Mouse (Mus musculus) neural tube, embryonic 15.5 days (tissue): ENCODE measurements around the gene Nfatc2. TPM values are rescaled to one million over a fixed set of nuclear protein-coding genes. Genes with fewer than 3 reads are reported as not detected.

Experiments used
- ATAC-seq: fragments of 200-750 bp; cut with Nextera tagmentation; 2 replicates; pipeline ENCODE4 v1.8.0; 2017; ENCODE audit warnings: mild to moderate bottlenecking, moderate TSS enrichment, moderate library complexity; ENCODE audit not compliant: low FRiP score
- H3K27ac ChIP-seq: fragments of 300-500 bp; sonication (generic); replicated peaks from 2 replicates; pipeline ENCODE4 v1.5.1; 2015; ENCODE audit warnings: mild to moderate bottlenecking, inconsistent platforms
- H3K27me3 ChIP-seq: fragments of 300-500 bp; sonication (generic); replicated peaks from 2 replicates; pipeline ENCODE4 v1.6.1; 2015; ENCODE audit warnings: inconsistent platforms
- H3K36me3 ChIP-seq: fragments of 300-500 bp; sonication (generic); 2 replicates; pipeline ENCODE4 v1.6.1; 2015; ENCODE audit warnings: inconsistent platforms
- H3K4me1 ChIP-seq: fragments of 300-500 bp; sonication (generic); 2 replicates; pipeline ENCODE4 v1.6.1; 2015; ENCODE audit warnings: inconsistent platforms
- H3K4me2 ChIP-seq: fragments of 300-500 bp; sonication (generic); 2 replicates; pipeline ENCODE4 v1.6.1; 2015; ENCODE audit warnings: inconsistent platforms, mild to moderate bottlenecking, moderate library complexity
- H3K4me3 ChIP-seq: fragments of 300-500 bp; sonication (generic); replicated peaks from 2 replicates; pipeline ENCODE4 v1.5.1; 2015; ENCODE audit warnings: mild to moderate bottlenecking, inconsistent platforms
- H3K9ac ChIP-seq: fragments of 300-500 bp; sonication (generic); replicated peaks from 2 replicates; pipeline ENCODE4 v1.6.1; 2015; ENCODE audit warnings: mild to moderate bottlenecking, inconsistent platforms
- H3K9me3 ChIP-seq: fragments of 300-500 bp; sonication (generic); replicated peaks from 2 replicates; pipeline ENCODE4 v1.6.1; 2016; ENCODE audit warnings: inconsistent platforms
- WGBS: fragments of 180-500 bp; shearing (Covaris S2); methylation state at CpG from one replicate; pipeline ENCODE4 v1.1.7; 2015; ENCODE audit warnings: mixed read lengths; 5-methylcytosine and 5-hydroxymethylcytosine counted together
- polyA plus RNA-seq: library from polyadenylated mRNA; unstranded; fragments of >200 nt; fragmentation: Nextera tagmentation; extraction: Ambion mirVana; gene quantifications from 2 replicates; pipeline ENCODE4 v1.2.1, GENCODE M21; 2015

Nfatc2 gene
- polyA plus RNA-seq, 1 experiment from 2014 or later, result 4.8 TPM

DNA sequence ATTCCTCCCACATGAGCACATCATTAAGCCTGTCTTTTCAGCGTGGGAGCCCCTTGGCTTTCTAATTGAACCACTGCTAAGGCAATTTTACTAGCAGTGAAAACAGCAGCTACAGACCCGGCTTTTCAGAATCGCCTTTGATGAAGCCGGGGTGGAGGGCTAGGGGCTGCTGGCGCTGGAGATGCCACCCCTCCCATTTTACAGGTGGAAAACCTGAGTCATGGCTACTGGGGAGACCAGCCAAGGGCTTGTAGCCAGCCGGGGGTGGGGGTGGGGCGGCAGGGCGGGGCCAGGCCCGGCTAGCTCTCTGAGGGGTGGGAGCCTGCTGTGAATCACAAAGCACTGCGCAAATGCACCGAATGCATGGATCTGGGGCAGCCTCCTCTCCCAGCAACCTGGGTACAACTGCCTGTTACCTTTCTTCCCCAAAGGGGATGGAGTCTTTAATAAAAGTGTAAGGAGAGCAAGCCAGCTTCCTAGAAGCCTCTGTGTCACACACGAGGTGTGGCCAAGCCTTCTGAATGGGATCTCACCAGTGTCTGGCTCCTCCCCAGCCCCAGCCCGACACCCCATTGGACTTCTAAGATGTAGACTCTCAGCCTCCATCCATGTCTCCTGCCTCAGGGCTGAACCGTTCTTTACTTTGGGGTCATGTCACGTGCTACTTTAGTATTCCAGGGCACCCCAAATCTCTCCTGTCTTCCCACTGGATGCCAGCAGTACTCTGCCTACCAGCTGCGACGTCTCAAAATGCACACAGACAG is 75.9 kb downstream of the Nfatc2 start:
- Histone ChIP-seq H3K27ac (peak overlapping the region; percentile 60), H3K4me2 (peak overlapping the region; percentile 56), H3K9me3 (no peaks in the 10 kb centered on the region), H3K4me1 (peaks cover 16% of the 10 kb centered on the region), H3K9ac (peak overlapping the region; percentile 14), H3K36me3 (no peaks in the 10 kb centered on the region), H3K27me3 (peaks cover 13% of the 10 kb centered on the region), H3K4me3 (peak overlapping the region; percentile 20)
- 10% methylated on average over 17 of the region's 17 CpGs for WGBS
- peak; percentile 54 for ATAC-seq

DNA sequence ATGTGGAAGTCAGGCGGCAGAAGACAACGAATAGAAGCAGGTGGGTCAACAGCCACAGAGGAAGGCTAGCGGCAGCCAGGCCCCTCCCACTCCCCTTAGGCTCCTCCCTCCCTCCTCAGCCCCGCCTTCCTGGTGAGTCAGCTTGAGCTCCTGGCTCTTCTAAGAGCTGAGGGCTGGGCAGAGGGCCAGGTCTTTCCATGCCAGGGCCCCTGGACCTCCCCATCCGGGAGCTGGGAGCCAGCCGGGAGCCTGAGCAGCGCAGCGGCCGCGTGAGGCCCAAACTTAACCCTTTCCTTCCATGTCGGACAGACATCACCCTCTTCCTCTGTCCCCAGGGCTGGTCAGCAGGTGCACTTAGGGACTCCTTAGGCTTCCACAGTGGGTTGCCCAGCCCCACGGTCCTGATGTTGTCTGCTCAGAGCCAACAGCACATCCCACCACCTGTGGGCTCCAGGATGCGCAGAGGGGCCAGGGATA is 76.5 kb downstream of the Nfatc2 start:
- Histone ChIP-seq H3K4me3 (peak overlapping the region; percentile 20), H3K27me3 (peaks cover 13% of the 10 kb centered on the region), H3K9ac (peak overlapping the region; percentile 14), H3K27ac (peak overlapping the region; percentile 60), H3K9me3 (no peaks in the 10 kb centered on the region), H3K36me3 (no peaks in the 10 kb centered on the region), H3K4me1 (peaks cover 16% of the 10 kb centered on the region), H3K4me2 (peak overlapping the region; percentile 56)
- peak; percentile 86 for ATAC-seq
- WGBS, result 2% methylated on average over 13 of the region's 13 CpGs

- no peaks in the 10 kb centered on the region for H3K36me3 ChIP-seq
- H3K4me1 ChIP-seq, result peaks cover 16% of the 10 kb centered on the region
- H3K4me2 ChIP-seq, result no peak overlapping the region
- H3K9me3 ChIP-seq, result no peaks in the 10 kb centered on the region
- no peak overlapping the region for H3K9ac ChIP-seq
- no peak overlapping the region for H3K4me3 ChIP-seq
- H3K27ac ChIP-seq, result no peak overlapping the region
- peaks cover 13% of the 10 kb centered on the region for H3K27me3 ChIP-seq
- ATAC-seq, result no peak
- WGBS, result 83% methylated on average over 3 of the region's 3 CpGs
Measured at GRCm38 (mm10) chr2:168522247-168522646, 79.2 kb downstream of the Nfatc2 start.

GRCm38 (mm10) chr2:168520771-168521170 is 80.7 kb downstream of the Nfatc2 start:
- ATAC-seq, result no peak
- Histone ChIP-seq H3K4me3 (no peak overlapping the region), H3K36me3 (no peaks in the 10 kb centered on the region), H3K9ac (no peak overlapping the region), H3K4me1 (peaks cover 10% of the 10 kb centered on the region), H3K9me3 (no peaks in the 10 kb centered on the region), H3K4me2 (no peak overlapping the region), H3K27me3 (peaks cover 2% of the 10 kb centered on the region; the same call in 1 of the 2 replicates), H3K27ac (no peak overlapping the region)
- WGBS, result 92% methylated on average over 7 of the region's 7 CpGs

GRCm38 (mm10) chr2:168519589-168519988 is 81.9 kb downstream of the Nfatc2 start:
- no peaks in the 10 kb centered on the region for H3K4me1 ChIP-seq
- 79% methylated on average over 8 of the region's 8 CpGs for WGBS
- no peak overlapping the region for H3K9ac ChIP-seq
- no peak overlapping the region for H3K4me2 ChIP-seq
- H3K36me3 ChIP-seq, result no peaks in the 10 kb centered on the region
- ATAC-seq, result no peak
- no peak overlapping the region for H3K4me3 ChIP-seq
- no peak overlapping the region for H3K27ac ChIP-seq
- no peaks in the 10 kb centered on the region for H3K9me3 ChIP-seq
- peaks cover 2% of the 10 kb centered on the region; the same call in 1 of the 2 replicates for H3K27me3 ChIP-seq

DNA sequence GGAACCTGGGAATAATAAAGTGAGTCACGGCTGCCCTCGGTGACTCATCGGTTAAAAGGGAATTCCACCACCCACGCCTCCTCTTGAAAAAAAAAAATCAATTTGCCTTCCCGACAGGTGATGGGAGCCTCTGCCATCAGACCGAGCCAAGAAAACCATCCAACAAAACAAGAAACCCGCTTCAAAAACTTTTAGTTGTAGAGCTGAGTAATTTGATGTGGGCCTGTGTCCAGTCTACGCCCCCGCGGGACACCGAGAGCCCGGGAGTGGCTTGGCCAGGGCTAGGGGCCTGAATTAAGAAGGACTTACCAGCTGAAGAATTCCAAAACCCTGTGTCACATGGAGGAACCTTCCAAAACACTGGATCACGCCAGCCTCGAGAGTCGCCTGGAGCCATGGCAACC is 83.2 kb downstream of the Nfatc2 start:
- Histone ChIP-seq H3K27me3 (no peaks in the 10 kb centered on the region), H3K4me1 (no peaks in the 10 kb centered on the region), H3K36me3 (no peaks in the 10 kb centered on the region), H3K4me3 (no peak overlapping the region), H3K9me3 (no peaks in the 10 kb centered on the region), H3K4me2 (no peak overlapping the region), H3K27ac (no peak overlapping the region), H3K9ac (no peak overlapping the region)
- 78% methylated on average over 15 of the region's 15 CpGs for WGBS
- no peak for ATAC-seq

- no peaks in the 10 kb centered on the region for H3K36me3 ChIP-seq
- no peaks in the 10 kb centered on the region for H3K4me1 ChIP-seq
- 83% methylated on average over 7 of the region's 7 CpGs for WGBS
- no peak overlapping the region for H3K9ac ChIP-seq
- H3K27ac ChIP-seq, result no peak overlapping the region
- no peak overlapping the region for H3K4me3 ChIP-seq
- no peaks in the 10 kb centered on the region for H3K27me3 ChIP-seq
- H3K4me2 ChIP-seq, result no peak overlapping the region
- ATAC-seq, result no peak
- H3K9me3 ChIP-seq, result no peaks in the 10 kb centered on the region
Measured at GRCm38 (mm10) chr2:168517774-168518173, 83.7 kb downstream of the Nfatc2 start.

DNA sequence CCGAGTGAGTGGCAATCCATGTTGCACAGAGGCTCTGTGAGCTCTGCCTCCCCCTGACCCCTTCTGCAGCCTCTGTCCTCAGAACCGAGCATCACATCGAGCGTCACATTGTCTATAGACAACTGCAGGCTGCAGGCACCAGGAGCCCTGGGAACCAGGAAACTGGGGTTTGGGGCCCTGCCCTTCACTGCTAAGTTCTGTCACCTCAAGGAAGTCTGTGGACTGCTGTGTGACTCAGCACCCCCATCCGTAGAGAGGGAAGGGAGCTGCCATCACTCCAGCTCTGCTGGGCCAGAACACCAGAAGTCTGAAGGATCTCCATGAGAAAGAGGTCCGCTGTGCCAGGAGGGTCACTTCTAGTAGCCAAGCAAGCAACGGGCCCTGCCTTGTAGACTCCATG is 84.7 kb downstream of the Nfatc2 start:
- Histone ChIP-seq H3K9ac (no peak overlapping the region), H3K9me3 (no peaks in the 10 kb centered on the region), H3K4me3 (no peak overlapping the region), H3K36me3 (no peaks in the 10 kb centered on the region), H3K4me2 (no peak overlapping the region), H3K4me1 (no peaks in the 10 kb centered on the region), H3K27me3 (no peaks in the 10 kb centered on the region), H3K27ac (no peak overlapping the region)
- ATAC-seq, result no peak
- WGBS, result 84% methylated on average over 7 of the region's 7 CpGs

- Histone ChIP-seq H3K4me2 (no peak overlapping the region), H3K4me3 (no peak overlapping the region), H3K36me3 (no peaks in the 10 kb centered on the region), H3K27me3 (no peaks in the 10 kb centered on the region), H3K9ac (no peak overlapping the region), H3K4me1 (no peaks in the 10 kb centered on the region), H3K27ac (no peak overlapping the region), H3K9me3 (no peaks in the 10 kb centered on the region)
- ATAC-seq, result no peak
- 84% methylated on average over 4 of the region's 4 CpGs for WGBS
Measured at GRCm38 (mm10) chr2:168515466-168515865, 86.0 kb downstream of the Nfatc2 start.

DNA sequence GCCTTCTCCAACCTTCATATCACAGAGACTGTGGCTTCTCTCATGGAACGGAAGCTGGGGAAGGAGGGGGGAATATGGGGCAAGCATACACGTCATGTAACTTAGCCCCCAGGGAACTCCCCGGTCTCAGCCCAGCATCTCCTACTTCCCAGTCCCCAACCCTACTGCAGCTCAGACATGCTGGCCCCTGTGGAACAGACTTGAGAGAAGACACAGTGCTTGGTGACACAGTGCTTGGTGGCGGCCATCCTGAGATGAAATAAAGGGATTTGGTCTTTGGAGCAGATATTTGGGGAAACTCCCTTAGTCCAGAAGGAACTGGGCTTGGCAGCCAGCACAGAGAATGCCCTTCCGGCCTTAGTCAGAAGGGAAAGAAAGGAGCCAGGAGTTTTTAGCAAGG is 87.3 kb downstream of the Nfatc2 start:
- no peaks in the 10 kb centered on the region for H3K4me1 ChIP-seq
- H3K36me3 ChIP-seq, result no peaks in the 10 kb centered on the region
- ATAC-seq, result no peak
- H3K27me3 ChIP-seq, result no peaks in the 10 kb centered on the region
- no peak overlapping the region for H3K4me2 ChIP-seq
- no peaks in the 10 kb centered on the region for H3K9me3 ChIP-seq
- H3K9ac ChIP-seq, result no peak overlapping the region
- no peak overlapping the region for H3K27ac ChIP-seq
- WGBS, result 82% methylated on average over 5 of the region's 5 CpGs
- no peak overlapping the region for H3K4me3 ChIP-seq

- Histone ChIP-seq H3K9me3 (no peaks in the 10 kb centered on the region), H3K27me3 (no peaks in the 10 kb centered on the region), H3K4me1 (no peaks in the 10 kb centered on the region), H3K27ac (no peak overlapping the region), H3K36me3 (no peaks in the 10 kb centered on the region), H3K9ac (no peak overlapping the region), H3K4me2 (no peak overlapping the region), H3K4me3 (no peak overlapping the region)
- ATAC-seq, result no peak
Measured at GRCm38 (mm10) chr2:168511529-168511928, 89.9 kb downstream of the Nfatc2 start.

GRCm38 (mm10) chr2:168508469-168509198 is 92.8 kb downstream of the Nfatc2 start:
- H3K4me2 ChIP-seq, result no peak overlapping the region
- 80% methylated on average over 13 of the region's 13 CpGs for WGBS
- H3K27me3 ChIP-seq, result no peaks in the 10 kb centered on the region
- no peak overlapping the region for H3K4me3 ChIP-seq
- no peak overlapping the region for H3K27ac ChIP-seq
- no peaks in the 10 kb centered on the region for H3K4me1 ChIP-seq
- ATAC-seq, result no peak
- no peak overlapping the region for H3K9ac ChIP-seq
- H3K36me3 ChIP-seq, result no peaks in the 10 kb centered on the region
- H3K9me3 ChIP-seq, result no peaks in the 10 kb centered on the region
